Mouse (Mus musculus): Measurements from ENCODE around the gene Xpnpep2. TPM values are rescaled to one million over a fixed set of nuclear protein-coding genes. Genes with fewer than 3 reads are reported as not detected.

The Xpnpep2 gene
- polyA plus RNA-seq, 1 experiment from 2014 or later = 4.6 TPM

Other genes with a start within 250 kb of the Xpnpep2 start
- 34.5 and 37.9 TPM in 2 replicates for gene Smarca1, start 215.8 kb upstream of the Xpnpep2 start, polyA plus RNA-seq (2015; fragmentation: Nextera tagmentation; extraction: Ambion mirVana)
- gene Ocrl, start 196.3 kb upstream of the Xpnpep2 start, polyA plus RNA-seq (2015; fragmentation: Nextera tagmentation; extraction: Ambion mirVana) = 24.9 and 28.7 TPM in 2 replicates
- 8.8 and 9.7 TPM in 2 replicates for gene Apln, start 73.9 kb upstream of the Xpnpep2 start, polyA plus RNA-seq (2015; fragmentation: Nextera tagmentation; extraction: Ambion mirVana)
- gene Sash3, start 37.7 kb downstream of the Xpnpep2 start, polyA plus RNA-seq (2015; fragmentation: Nextera tagmentation; extraction: Ambion mirVana) = 1.6 and 1.8 TPM in 2 replicates
- gene Zdhhc9, start 100.2 kb downstream of the Xpnpep2 start, polyA plus RNA-seq (2015; fragmentation: Nextera tagmentation; extraction: Ambion mirVana) = 5.9 and 6.6 TPM in 2 replicates
- gene Utp14a, start 148.1 kb downstream of the Xpnpep2 start, polyA plus RNA-seq (2015; fragmentation: Nextera tagmentation; extraction: Ambion mirVana) = 21.8 and 22.5 TPM in 2 replicates
- 6.2 and 6.8 TPM in 2 replicates for gene Bcorl1, start 232.6 kb downstream of the Xpnpep2 start, polyA plus RNA-seq (2015; fragmentation: Nextera tagmentation; extraction: Ambion mirVana)